Mouse (Mus musculus): ENCODE measurements around the gene Tagap.

Gene Tagap

DNA sequence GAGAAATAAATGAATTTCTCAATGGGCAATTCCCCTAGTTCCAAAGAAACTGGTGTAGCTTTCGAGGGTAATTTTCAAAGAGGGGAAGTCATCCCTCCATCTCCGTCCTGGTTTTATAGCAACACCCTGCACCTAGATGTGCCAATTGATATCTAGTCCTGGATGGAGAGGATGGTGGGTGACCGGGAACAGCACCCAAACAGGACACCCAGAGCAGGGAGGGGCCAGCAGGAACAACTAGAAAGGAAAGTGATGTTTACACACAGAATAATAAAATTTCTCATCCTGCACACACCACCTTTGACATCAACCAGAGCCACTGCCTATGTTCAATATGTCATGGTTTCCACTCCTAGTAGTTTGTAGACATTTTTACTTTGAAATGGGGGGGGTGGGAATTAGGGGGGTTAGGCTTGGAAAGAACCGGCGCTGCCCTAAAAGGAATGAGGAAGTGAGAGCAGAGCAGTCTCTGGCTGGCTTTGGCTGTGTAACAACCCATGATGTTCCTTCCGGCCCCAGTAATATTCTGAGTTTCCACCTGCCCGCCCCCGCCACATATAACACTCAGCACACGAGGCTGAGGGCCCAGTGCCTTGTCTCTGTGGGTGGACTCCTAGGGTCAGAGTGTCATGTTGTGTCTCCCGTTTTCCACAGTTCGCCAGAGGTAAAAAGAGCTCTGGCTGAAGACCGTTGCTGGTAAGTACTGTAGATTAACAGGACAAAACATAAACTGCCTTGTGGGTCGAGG lies at the start of gene Tagap:
Gene Tagap, plus strand, starts transcription at position 588 of the 748 bp plus-strand sequence.
- no peak for ATAC-seq (ENCODE audit: insufficient number of reproducible peaks, low FRiP score, low TSS enrichment)

DNA sequence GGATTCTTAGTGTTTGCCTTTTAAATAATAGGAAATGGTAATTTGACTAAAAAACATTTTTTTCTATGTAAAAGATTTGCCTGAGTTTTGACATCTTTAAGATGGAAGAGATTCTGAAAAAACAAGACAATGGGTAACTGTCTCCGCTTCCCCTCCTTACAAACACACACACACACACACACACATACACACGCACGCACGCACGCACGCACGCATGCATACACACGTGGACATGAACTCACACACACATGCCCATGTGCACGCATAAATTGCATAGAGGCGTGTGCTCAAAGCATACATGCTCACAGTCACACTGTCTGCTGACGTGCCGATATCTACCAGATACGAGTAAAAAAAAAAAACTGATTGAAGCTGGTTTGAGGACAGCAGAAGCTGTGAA lies 49.3 kb upstream of the Tagap start:
- ATAC-seq (ENCODE audit: insufficient number of reproducible peaks, low FRiP score, low TSS enrichment) = no peak

DNA sequence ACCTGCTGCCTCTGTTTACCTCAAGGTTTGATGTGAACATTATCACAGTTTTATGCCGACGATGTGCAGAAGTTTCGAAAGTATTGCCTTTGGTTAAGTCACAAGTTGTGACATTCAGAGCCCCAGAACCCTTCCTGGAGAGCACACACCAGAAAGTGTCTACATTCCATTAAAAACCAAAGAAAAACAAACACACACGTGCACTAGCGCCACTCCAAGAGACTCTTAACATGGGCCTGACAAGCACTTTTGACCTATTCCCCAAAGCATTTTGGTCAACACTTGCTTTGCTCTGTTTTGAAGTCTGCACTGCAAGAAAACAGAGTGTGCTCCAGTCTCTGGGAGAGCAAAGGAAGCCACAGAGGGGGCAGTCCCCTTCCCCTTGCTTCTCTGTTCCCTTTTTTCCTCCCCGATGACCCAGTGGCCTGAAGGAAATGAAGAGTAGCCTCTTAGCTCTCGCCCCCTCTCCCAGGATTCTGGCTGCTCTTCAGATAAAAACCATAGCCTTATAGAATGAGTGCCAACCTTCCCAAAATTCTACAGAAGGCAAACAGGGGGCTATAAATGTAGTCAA lies 48.5 kb upstream of the Tagap start:
- ATAC-seq (ENCODE audit: insufficient number of reproducible peaks, low FRiP score, low TSS enrichment) = no peak

DNA sequence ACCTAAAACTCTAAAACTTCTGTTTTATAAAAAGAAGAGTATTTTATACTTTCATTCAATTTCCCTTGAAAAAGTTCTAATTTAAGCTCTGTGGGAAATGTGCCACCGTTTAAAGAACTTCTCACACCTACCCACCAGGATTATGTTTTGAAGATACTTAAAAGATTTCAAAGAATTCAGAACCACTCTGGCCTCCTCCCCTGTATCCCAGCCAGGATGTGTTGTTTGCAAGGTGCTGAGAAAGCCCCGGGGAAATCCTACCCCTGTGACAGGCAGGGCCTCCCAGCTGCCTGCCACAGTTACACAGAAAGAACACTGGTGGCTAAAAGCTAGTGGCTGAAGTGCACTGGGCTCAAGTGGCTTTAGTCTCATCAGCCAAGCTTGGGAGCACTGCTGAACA lies 47.9 kb upstream of the Tagap start:
- ATAC-seq (ENCODE audit: insufficient number of reproducible peaks, low FRiP score, low TSS enrichment) = no peak

DNA sequence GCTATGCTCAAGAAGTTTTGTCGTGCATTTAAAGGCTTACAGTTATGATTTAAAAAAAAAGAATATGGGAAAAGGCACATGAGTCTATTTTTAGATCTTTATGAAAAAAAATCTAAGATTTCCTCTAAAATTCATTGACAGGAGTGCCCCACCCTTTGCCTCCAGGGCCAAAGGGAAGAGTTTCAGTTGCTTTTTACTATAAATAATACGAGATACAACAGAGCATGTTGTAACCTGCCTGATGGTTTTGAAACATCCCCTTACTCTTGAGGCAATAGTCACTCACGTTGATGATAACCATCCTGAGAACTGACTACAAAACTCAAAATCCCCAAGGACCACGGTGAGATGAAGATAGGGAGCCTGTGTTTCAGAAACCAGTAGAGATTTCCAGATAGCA lies 46.3 kb upstream of the Tagap start:
- ATAC-seq (ENCODE audit: insufficient number of reproducible peaks, low FRiP score, low TSS enrichment) = no peak

DNA sequence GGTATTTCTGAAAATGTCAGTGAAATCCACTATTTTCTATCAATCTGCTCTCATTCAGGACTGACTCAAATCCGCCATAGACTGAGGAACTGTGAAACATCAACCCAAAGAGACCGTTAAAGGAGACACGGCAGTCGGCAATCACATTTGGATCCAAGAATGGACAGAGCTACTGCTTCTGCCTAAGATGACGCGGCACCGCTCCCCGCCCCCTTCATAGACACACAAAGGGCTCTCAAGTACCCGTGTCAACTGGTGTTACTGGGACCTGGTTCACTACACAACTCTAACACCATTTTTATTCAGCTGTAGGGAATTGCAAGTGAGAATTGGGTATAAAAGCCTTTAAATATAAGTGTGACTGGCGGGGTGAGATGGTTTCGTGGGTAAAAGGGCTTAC lies 42.7 kb upstream of the Tagap start:
- ATAC-seq (ENCODE audit: insufficient number of reproducible peaks, low FRiP score, low TSS enrichment) = no peak

DNA sequence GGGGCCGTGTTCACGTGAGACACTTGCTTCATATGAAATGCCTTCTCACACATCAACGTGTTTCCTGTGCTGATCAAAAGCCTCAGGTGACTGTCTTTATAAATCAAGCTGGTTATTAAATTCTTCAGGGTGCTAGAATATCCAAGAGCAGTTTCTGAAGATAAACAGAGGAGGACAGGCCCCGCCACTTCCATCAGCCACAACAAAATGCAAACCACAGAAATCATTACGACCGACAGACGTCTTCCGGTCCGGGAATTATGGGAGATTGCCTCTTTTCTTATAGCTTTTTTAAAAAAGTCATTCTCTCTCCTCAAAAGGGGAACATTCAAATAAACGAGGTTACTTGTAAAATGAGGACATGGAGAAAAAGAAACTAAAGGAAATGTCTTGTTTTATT lies 41.2 kb upstream of the Tagap start:
- ATAC-seq (ENCODE audit: insufficient number of reproducible peaks, low FRiP score, low TSS enrichment) = no peak

DNA sequence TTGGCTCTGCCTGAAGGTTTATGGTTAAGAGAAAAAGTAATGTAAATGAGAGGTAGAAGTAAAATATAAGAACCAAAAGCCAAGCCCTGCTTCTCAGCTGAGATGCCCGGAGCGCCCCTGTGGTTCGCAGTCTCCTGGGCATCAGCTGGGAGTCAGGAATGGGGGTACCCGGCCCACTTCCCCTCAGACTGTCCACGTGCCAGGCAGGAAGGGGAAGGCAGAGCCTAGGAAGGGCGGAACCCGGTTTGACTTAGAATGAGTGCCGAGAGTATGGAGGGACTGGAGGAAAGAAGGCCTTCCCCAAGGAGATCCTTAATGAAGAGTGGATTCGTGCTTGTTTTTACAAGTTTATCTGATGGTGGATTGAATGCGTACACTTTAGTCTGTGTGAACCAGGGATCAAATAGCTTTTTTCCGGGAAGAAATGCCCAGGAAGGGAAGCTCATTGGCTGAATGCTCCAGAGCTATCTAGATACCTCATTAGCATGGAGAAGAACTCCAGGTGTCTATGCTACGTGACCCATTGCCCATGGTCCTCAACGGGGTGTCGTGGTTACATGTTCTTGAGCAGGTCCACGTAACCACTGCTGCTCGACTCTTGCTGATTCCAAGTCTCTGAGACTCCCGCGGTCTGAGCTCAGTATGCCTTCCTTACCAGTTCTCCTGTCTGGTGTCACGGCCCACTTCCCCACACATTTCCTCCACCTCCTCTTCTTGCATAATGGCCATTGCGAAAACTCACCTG lies 38.6 kb upstream of the Tagap start:
- no peak for ATAC-seq (ENCODE audit: insufficient number of reproducible peaks, low FRiP score, low TSS enrichment)

DNA sequence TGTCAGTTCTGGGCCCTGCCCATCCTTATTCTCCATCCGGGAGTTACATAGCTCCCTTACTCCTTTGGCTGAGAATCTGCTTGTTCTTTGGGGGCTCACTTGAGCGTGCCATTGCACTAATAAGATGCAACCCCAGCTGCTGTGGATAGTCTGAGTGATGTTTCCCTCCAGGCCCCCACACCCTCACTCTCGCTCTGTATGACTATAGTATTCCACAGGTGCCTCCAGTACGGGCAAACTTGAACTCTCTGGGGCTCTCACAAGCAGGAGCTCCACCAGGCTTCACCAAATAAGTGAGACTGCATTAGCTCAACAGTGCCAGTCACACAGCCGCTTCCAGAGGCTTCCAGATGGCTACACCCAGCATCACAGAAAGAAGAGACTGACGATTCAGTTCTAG lies 37.5 kb upstream of the Tagap start:
- no peak for ATAC-seq (ENCODE audit: insufficient number of reproducible peaks, low FRiP score, low TSS enrichment)

DNA sequence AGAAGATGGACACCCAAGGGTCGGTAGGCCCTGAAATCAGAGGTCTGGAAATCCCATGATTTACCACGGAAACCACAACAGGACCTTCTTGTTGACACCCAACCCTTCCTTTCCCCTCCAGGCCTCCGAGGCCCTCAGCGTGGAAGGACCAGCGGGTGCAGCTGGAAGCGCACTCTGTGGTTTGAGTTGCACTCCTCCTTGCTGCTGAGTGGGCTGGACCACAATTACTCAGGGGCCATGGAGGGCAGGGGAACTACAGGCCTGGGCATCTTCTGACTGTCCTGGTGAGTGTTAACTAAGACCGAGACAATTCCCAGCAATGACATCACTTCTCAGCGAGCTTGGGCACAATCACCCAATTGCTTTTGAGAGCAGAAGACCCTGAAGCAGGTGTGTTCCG lies 36.8 kb upstream of the Tagap start:
- ATAC-seq (ENCODE audit: insufficient number of reproducible peaks, low FRiP score, low TSS enrichment) = no peak

DNA sequence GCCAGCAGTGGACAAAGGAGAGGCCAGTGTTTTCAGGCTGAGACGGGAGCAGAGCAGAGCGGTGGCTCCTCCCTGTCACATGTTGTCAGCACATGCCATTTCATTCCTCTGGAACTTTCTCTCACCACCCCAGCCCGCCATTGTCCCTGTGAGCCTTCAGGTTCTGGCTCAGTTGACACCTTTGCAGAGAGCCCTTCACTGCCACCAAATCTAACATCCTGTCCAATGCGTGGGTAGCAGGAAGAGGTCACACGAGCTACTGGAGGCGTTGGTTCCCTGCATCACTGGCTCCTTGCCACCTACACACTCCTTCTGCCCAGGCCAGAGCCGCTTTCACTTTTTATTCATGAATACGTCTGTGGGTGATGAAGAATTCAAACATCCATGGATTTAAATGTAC lies 33.1 kb upstream of the Tagap start:
- no peak for ATAC-seq (ENCODE audit: insufficient number of reproducible peaks, low FRiP score, low TSS enrichment)

DNA sequence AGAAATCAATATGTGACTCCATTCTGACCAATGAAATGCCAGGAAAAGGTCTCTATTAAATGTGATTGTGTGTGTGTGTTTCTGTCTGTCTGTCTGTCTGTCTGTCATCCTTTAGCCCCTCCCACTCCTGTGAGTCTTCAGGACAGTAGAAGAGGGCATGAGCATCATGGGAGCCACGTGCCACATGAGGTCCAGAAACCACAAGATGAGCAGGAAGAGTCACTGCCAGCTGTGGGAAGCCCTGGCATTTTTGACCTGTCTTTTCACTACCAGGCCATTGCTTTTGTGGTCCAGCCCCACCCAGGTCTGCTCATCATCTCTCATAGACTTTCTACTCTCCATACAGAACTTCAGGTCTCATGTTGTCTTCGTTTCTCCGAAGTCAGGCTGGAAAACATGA lies 31.7 kb upstream of the Tagap start:
- ATAC-seq (ENCODE audit: insufficient number of reproducible peaks, low FRiP score, low TSS enrichment) = no peak

DNA sequence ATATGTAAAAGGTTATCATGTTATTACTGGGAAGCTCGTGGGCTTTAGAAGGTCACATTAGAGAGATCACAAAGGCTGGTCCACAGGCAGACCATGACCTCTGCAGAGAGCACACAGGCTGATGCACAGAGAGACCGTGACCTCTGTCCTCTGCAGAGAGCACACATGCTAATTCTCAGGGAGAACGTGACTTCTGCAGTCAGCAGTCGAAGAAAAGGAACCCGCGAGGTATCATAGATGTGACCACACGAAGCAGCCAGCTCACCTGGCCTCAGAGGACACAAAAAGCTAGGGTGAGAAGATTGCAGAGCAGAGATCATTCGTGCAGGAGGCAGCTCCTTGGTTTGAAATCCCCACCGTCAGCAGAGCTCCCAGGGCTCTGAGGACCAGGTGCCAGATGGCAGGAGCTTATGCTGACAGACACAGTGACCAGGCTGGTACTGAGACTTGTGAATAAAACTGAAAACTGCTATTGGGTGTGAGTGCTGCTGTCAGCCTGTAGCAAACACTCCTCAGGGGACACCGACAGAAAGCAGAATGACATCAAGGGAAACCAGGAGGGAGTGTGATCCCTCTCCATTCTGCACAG lies 29.7 kb upstream of the Tagap start:
- no peak for ATAC-seq (ENCODE audit: insufficient number of reproducible peaks, low FRiP score, low TSS enrichment)

DNA sequence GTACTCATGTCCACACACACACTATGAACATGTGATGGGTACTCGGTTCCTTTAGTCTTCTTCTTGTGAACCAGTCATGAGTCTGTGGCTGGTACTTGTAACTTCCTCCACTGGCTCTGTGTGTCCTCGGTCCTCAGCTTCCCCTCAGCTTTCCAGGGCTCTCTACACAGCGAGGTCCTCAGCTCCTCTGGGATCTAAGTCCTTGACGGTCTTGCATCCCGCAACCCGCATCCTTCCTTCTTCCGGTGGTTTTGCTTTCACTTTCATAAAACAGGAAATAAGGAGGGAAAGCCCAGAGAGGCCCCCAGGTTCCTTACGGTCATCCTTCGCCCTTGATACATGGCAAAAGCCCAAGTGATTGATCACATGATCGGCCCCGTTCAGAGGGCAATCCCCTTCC lies 28.7 kb upstream of the Tagap start:
- ATAC-seq (ENCODE audit: insufficient number of reproducible peaks, low FRiP score, low TSS enrichment) = no peak

DNA sequence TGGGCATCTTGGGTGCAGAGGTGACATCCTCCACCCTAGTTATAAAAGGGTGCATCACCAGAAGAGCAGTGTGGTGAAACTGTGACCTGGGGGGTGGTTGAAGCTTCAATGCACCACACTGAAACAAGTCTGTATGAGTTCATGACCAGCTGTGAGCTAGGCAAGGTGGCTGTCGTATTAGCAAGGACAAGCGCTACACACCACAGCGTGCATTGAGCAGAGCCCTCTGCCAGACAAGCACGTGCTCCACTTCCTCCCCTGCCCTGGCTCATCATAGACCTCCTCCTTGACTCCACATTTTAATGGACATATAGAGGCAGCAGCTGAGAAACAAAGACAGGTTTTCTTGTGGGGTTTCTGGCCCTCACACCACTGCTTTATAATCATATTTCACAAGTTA lies 28.0 kb upstream of the Tagap start:
- no peak for ATAC-seq (ENCODE audit: insufficient number of reproducible peaks, low FRiP score, low TSS enrichment)

DNA sequence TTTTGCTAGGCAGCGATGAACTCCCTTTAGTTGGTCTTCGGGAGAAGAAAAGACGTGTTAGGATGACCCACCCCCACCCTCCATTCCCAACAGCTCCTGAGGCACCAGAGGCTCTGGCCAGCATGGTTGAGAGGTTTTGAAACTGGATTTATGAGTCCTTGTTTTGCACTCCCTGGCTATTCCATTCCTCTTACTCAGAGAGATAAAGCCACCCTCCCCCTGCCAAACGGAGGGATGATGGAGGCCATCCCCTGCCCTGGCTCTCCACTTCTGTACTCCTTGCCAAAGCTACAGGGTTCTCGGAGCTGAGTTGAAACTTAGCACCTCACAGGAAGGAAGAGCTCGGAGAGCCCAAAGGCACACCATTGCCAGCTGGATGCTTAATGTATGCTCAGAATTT lies 26.6 kb upstream of the Tagap start:
- no peak for ATAC-seq (ENCODE audit: insufficient number of reproducible peaks, low FRiP score, low TSS enrichment)

DNA sequence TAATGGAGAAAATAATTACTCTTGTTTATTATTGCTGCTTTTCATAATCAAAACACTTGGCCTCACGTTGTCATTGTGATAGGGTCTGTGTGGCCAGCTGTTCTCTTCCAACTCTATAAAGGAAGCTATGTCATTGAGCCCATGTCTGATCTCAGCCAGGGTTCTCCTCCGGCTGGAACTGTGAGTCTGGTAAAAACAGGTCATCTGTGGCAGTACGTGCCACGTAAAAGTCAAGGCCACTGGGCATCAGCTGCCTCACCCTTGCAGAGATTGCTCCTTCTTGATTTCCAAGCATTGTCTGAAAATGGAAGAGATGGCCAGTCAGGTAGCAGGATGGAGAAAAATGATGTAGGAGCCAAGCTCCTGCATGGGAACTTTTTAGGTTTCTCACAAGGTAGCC lies 25.8 kb upstream of the Tagap start:
- no peak for ATAC-seq (ENCODE audit: insufficient number of reproducible peaks, low FRiP score, low TSS enrichment)

DNA sequence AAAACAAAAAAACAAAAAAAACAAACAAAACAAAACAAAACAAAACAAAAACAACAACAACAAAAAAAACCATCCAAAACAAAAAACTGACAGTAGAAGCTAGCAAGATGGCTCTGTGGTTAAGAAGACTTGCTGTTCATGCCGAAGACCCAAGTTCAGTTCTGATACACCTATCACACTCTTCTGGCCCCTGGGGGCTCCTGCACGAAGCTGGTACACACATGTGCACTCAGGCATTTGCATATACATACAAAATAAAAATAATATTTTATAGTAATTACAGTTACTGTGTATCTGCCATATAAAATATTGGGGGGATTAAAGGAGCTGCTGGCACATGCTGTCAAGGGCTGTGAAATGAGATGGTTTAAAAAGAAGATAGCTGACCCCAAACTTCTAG lies 24.3 kb upstream of the Tagap start:
- no peak for ATAC-seq (ENCODE audit: insufficient number of reproducible peaks, low FRiP score, low TSS enrichment)

DNA sequence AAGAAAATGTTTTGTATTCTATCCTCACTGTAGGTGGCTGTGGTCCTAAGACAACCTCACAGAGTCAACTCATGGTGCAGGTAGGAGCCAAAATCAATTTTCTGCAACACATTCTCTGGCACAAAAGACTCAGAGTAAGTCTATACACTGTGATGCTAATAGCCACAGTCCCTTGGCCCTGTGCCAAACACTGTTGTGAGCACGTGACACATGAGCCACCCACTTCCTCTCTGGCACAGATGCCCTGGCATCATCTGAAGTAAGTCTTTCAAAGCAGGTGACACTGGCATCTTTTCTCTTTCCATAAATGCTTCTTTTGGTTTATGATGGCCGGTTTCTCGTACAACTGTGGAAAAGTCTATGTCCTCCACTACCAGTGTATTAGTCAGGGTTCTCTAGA lies 23.4 kb upstream of the Tagap start:
- no peak for ATAC-seq (ENCODE audit: insufficient number of reproducible peaks, low FRiP score, low TSS enrichment)

DNA sequence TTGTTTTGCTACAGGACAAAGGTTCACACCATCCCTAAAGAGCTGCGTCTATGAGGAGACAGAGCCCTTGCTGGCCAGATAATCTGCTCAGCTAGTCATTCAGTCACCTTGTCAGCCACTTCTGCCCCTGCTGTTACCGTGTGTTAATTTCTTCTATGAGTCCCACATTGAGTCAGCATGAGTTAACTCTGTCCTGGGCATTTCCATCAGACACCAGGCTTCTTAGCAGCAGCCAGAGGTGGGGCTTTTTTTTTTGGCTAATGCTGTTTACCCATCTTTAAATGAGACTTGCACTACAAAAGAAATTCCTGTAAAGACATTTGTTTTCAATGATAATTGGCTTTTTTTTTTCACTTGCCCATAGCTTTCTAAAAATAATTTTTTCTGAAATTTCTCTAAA lies 20.8 kb upstream of the Tagap start:
- no peak for ATAC-seq (ENCODE audit: insufficient number of reproducible peaks, low FRiP score, low TSS enrichment)

DNA sequence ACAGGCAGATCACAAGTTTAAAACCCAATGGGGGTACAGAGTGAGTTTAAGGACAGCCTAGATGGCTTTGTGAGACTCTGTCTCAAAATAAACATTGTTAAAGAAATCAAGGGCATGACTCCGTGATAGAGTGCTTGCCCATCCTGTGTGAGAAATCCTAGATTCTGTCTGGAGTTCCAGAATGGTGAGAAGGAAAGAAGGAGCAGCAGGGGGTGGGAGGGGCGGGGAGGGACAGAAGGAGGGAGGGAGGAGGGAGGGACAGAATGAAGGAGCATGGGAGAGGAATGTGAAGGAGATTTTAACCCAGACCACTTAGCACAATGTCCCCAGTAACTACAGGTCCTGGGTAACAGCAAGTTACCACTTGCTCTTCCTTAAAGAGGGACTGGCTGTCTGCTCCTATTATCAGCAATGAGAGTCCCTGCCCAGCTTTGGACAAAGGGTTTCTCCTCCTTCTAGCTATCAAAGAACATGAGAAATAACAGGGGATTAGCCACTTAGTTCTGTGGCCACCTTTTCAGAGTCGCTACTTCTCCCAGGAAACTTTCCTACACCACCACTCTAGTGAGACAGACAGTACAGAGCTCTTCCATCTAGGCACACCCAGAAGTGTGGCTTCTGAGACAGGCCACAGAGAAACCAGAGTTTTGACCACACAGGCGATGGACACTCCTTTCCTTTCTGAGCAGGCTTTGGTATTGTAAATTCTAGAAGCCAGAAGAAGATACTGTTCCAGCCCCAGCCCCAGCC lies 19.7 kb upstream of the Tagap start:
- no peak for ATAC-seq (ENCODE audit: insufficient number of reproducible peaks, low FRiP score, low TSS enrichment)
